In the genomic region with DNA sequence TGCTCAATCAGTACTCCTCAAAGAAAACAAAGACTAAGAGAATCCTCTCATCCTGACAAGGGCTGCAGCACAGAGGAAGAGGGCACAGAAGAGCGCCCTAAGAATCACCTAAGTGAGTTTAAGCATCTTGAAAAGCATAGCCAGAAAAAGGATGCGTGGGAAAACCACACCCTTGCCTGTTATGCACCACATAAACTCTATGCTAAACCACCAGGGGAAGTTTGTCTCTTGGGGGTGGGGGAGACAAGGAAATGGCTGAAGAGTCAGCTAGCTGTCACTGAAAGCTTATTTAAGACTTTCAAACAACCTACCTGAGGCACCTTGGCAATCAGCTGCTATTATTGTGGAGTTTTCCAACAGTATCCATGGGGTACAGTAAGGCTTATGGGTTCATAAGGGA, we compare ENCODE assay signal across 36 mouse cellular contexts. TPM values are rescaled to one million over a fixed set of nuclear protein-coding genes. Genes with fewer than 3 reads are reported as not detected.
DNase-seq lines count a peak whose midpoint lies in the region; ATAC-seq lines count a peak whose summit lies in the region.
"Had no signal": no experiment of that assay in that cellular context is flagged by ENCODE, and none has a peak within 500 bp of the region (broad histone marks: within the 10 kb centered on the region; RNA-seq: fewer than 3 reads in every experiment).

No protein-coding gene starts in this region.

- ATAC-seq in CD4-positive, CD25-positive, alpha-beta regulatory T cell, adult 4 months, result peak; percentile 37
- ATAC-seq: forebrain, embryonic 13.5 days; forebrain, embryonic 16.5 days; hindbrain, embryonic 16.5 days; intestine, postnatal 0 days; Patski had no signal

- intact Hi-C loops in left cerebral cortex, postnatal 14 days (cut with DNase I), result no loop called here

- DNase-seq in 416B (ENCODE audit: low read depth), result peak; percentile 10
- DNase-seq in induced T-regulatory cell, adult 2 months (ENCODE audit: low read depth), result peak; percentile 2
- no peak for DNase-seq in spleen, postnatal 14 days (ENCODE audit: low spot score in 2 of 2)
- no peak for DNase-seq in layer of hippocampus, postnatal 10 days (ENCODE audit: low spot score in 2 of 2)
- DNase-seq in left cerebral cortex, postnatal 14 days (ENCODE audit: low spot score in 2 of 2), result no peak
- DNase-seq: adrenal gland, adult 2 months; adrenal gland, postnatal 14 days; B cell, adult 2 months; cerebellum, adult 11 months; cerebellum, adult 2 months; cerebellum, adult 9-11 months; cerebellum, postnatal 25 days; embryo, embryonic 11 days; gastrocnemius, adult 2 months; gastrocnemius, postnatal 14 days; heart, adult 11 months; heart, postnatal 36 days had no signal

RNA-seq across cellular contexts. Expression of a gene that starts 45.6 kb away (rescaled TPM):
- polyA plus RNA-seq in CD4-positive, CD25-positive, alpha-beta regulatory T cell, adult 4 months (2017; shearing (Covaris generic)), result not detected
- under 1 TPM; 0.18 to 0.54 TPM for total RNA-seq in layer of hippocampus, postnatal 10 days (2021)
- total RNA-seq in left cerebral cortex, postnatal 14 days (2021), result under 1 TPM; 0.90 to 0.97 TPM
- total RNA-seq: adrenal gland, adult 2 months; adrenal gland, postnatal 14 days; CH12.LX; gastrocnemius, adult 2 months; gastrocnemius, postnatal 14 days; gastrocnemius, postnatal 4 days; heart, adult 8-10 months; heart, postnatal 36 days had no signal
- polyA plus RNA-seq: adrenal gland, adult 2 months; embryonic facial prominence, embryonic 10.5 days; embryonic facial prominence, embryonic 13.5 days; erythroblast, embryonic 14.5 days; forebrain, embryonic 13.5 days; forebrain, embryonic 16.5 days; G1E; heart, embryonic 11.5 days; heart, embryonic 14.5 days; heart, postnatal 0 days; hindbrain, embryonic 10.5 days; hindbrain, embryonic 13.5 days; hindbrain, embryonic 16.5 days; intestine, embryonic 14.5 days; intestine, postnatal 0 days; Patski had no signal

Comparison
In these comparisons a context has a peak if more than half of its experiments do, and no peak if none do; other contexts are left out.
1. DNase-seq: peak in 416B (single experiment) and induced T-regulatory cell, adult 2 months (single experiment); none in spleen, postnatal 14 days (0 of 2), layer of hippocampus, postnatal 10 days (0 of 2) and left cerebral cortex, postnatal 14 days (0 of 2).